Mouse (Mus musculus): ENCODE data around the gene Nrk. TPM values are rescaled to one million over a fixed set of nuclear protein-coding genes. Genes with fewer than 3 reads are reported as not detected.

The Nrk gene
- polyA plus RNA-seq (2015; fragmentation: Nextera tagmentation; extraction: Ambion mirVana): 3.9 and 5.4 TPM in 2 replicates

DNA sequence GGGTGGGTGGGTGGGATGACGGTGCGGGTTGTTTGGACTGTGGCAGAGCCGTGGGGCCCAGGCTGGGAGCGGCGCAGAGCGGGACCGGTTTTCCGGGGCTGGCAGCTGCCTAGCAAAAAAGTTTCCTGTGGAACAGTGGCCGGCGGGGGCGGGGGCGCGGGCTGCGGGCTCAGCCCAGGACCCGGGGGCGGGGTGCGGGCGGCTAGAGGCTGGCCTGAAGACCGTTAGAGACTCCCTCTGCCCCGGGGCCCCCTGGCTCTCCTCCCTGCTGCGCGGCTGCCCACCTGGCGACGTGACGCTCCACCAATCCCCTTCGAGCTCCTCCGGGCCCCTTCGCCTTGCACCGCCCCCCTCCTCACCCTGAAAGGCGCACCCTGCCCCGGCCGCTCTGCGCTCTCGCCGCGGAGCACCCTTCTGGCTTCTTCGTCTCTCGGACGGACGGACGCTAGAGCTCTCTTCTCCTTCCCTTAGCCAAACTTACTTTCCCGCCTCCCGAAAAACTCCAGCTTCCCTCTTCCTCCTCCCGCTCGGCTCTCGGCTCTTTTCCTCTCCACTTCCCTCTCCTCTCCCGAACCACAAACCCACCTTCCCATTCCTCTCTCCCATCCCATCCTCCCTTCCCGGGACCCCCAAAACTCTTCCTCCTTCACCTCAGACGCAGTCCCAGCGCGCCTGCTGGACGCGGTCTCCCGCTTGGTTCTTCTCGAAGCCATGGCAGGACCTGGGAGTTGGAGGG is at the start of gene Nrk:
TSS of gene Nrk (plus strand) at position 390 of the 736 bp plus-strand sequence.
- H3K27ac ChIP-seq (replicated peaks): no peak within 1 kb of the TSS
- no peak within 1 kb of the TSS for H3K9ac ChIP-seq (replicated peaks)
- H3K4me2 ChIP-seq: peak within 1 kb of the TSS; percentile 75
- ATAC-seq (ENCODE audit: low FRiP score): no peak; the same call in 1 of the 2 replicates
- H3K4me3 ChIP-seq (replicated peaks): peak within 1 kb of the TSS; percentile 42
- WGBS: 21% methylated on average over 41 of the region's 55 CpGs
- no peaks in the 10 kb centered on the region for H3K36me3 ChIP-seq
- H3K9me3 ChIP-seq (replicated peaks): no peaks in the 10 kb centered on the region
- peaks cover 31% of the 10 kb centered on the region for H3K27me3 ChIP-seq (replicated peaks)
- 0 out of 2 replicates have a peak, but pooled peaks cover 4% of the 10 kb centered on the region for H3K4me1 ChIP-seq

GRCm38 (mm10) chrX:138913366-138913765 is 864 bp upstream of the Nrk start:
- Histone ChIP-seq H3K36me3 (no peaks in the 10 kb centered on the region), H3K27ac (replicated peaks) (no peak overlapping the region), H3K27me3 (replicated peaks) (peaks cover 29% of the 10 kb centered on the region), H3K4me2 (peak overlapping the region; percentile 75), H3K4me1 (0 out of 2 replicates have a peak, but pooled peaks cover 4% of the 10 kb centered on the region), H3K9ac (replicated peaks) (no peak overlapping the region), H3K9me3 (replicated peaks) (no peaks in the 10 kb centered on the region), H3K4me3 (replicated peaks) (peak overlapping the region; percentile 42; the same call in 1 of the 2 replicates)
- 23% methylated on average over 8 of the region's 8 CpGs for WGBS
- no peak for ATAC-seq (ENCODE audit: low FRiP score)

- Histone ChIP-seq H3K4me1 (0 out of 2 replicates have a peak, but pooled peaks cover 4% of the 10 kb centered on the region), H3K4me3 (replicated peaks) (peak overlapping the region; percentile 42), H3K4me2 (peak overlapping the region; percentile 75), H3K27me3 (replicated peaks) (peaks cover 31% of the 10 kb centered on the region), H3K27ac (replicated peaks) (no peak overlapping the region), H3K9ac (replicated peaks) (no peak overlapping the region), H3K36me3 (no peaks in the 10 kb centered on the region), H3K9me3 (replicated peaks) (no peaks in the 10 kb centered on the region)
- WGBS: 36% methylated on average over 12 of the region's 12 CpGs
- ATAC-seq (ENCODE audit: low FRiP score): no peak
Observed at GRCm38 (mm10) chrX:138914777-138915114, 516 bp downstream of the Nrk start.

- no peak overlapping the region for H3K4me2 ChIP-seq
- no peaks in the 10 kb centered on the region for H3K4me1 ChIP-seq
- no peak overlapping the region for H3K4me3 ChIP-seq (replicated peaks)
- H3K27me3 ChIP-seq (replicated peaks): peaks cover 10% of the 10 kb centered on the region; the same call in 1 of the 2 replicates
- no peaks in the 10 kb centered on the region for H3K36me3 ChIP-seq
- H3K9me3 ChIP-seq (replicated peaks): no peaks in the 10 kb centered on the region
- no peak overlapping the region for H3K27ac ChIP-seq (replicated peaks)
- H3K9ac ChIP-seq (replicated peaks): no peak overlapping the region
- no peak for ATAC-seq (ENCODE audit: low FRiP score)
- 57% methylated on average over 7 of the region's 7 CpGs for WGBS
Observed at GRCm38 (mm10) chrX:138919030-138919429, 4.8 kb downstream of the Nrk start.

DNA sequence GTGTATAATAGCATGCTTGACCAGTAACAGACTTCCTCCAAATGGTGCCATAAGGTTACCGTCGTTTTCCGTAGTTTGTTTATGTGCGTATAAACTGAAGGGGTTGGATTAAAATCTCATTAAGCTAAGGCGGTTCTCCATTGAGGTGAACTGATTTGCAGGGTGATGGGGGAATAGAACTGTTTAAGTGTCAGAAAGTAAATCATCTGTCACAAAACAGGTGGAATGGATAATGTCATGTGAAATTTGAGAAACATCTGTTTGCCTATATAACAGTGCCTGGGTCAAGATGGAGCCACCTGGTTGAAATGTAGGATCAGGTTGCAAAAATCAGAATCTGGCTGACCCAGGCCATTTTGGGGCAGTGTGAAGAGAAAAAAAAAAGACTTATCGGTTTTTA is 29.7 kb downstream of the Nrk start:
- no peak overlapping the region for H3K4me2 ChIP-seq
- H3K9me3 ChIP-seq (replicated peaks): no peaks in the 10 kb centered on the region
- WGBS: 92% methylated on average over 6 of the region's 6 CpGs
- no peak for ATAC-seq (ENCODE audit: low FRiP score)
- H3K9ac ChIP-seq (replicated peaks): no peak overlapping the region
- H3K27ac ChIP-seq (replicated peaks): no peak overlapping the region
- no peaks in the 10 kb centered on the region; the same call in 1 of the 2 replicates for H3K27me3 ChIP-seq (replicated peaks)
- no peak overlapping the region for H3K4me3 ChIP-seq (replicated peaks)
- no peaks in the 10 kb centered on the region for H3K36me3 ChIP-seq
- H3K4me1 ChIP-seq: no peaks in the 10 kb centered on the region

DNA sequence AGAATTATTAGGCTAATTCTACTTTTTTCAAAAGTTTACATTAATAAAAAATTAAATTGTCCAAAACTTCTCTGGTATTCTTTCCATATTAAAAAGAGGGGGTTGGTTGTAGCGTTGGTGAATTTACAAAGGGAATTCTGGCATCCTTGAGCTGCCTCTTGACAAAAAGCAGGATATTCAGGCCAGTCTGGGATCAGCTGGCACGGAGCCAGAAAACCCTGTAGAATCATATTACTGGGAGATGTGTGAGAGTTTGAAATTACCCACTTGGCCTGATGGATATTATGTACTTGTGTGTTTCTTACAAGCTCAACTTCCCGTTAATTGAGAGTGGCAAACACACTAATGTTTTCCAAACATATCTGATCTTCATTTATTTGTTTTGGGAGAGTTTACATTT is 46.5 kb downstream of the Nrk start:
- ATAC-seq (ENCODE audit: low FRiP score): no peak

GRCm38 (mm10) chrX:138978501-138978900 is 64.3 kb downstream of the Nrk start:
- no peak overlapping the region for H3K9ac ChIP-seq (replicated peaks)
- 68% methylated on average over 3 of the region's 3 CpGs for WGBS
- H3K36me3 ChIP-seq: no peaks in the 10 kb centered on the region
- H3K4me3 ChIP-seq (replicated peaks): no peak overlapping the region
- H3K4me2 ChIP-seq: no peak overlapping the region
- no peak overlapping the region for H3K27ac ChIP-seq (replicated peaks)
- no peaks in the 10 kb centered on the region; the same call in 1 of the 2 replicates for H3K27me3 ChIP-seq (replicated peaks)
- H3K9me3 ChIP-seq (replicated peaks): no peaks in the 10 kb centered on the region
- ATAC-seq (ENCODE audit: low FRiP score): no peak
- H3K4me1 ChIP-seq: no peaks in the 10 kb centered on the region

More for the DNA sequence above, 46.5 kb downstream of the Nrk start:
- Histone ChIP-seq H3K4me2 (no peak overlapping the region), H3K27ac (replicated peaks) (no peak overlapping the region), H3K9me3 (replicated peaks) (no peaks in the 10 kb centered on the region), H3K9ac (replicated peaks) (no peak overlapping the region), H3K4me1 (no peaks in the 10 kb centered on the region), H3K36me3 (no peaks in the 10 kb centered on the region), H3K27me3 (replicated peaks) (no peaks in the 10 kb centered on the region), H3K4me3 (replicated peaks) (no peak overlapping the region)
- WGBS: 70% methylated on average over 3 of the region's 3 CpGs

- Histone ChIP-seq H3K36me3 (no peaks in the 10 kb centered on the region), H3K4me1 (no peaks in the 10 kb centered on the region), H3K9ac (replicated peaks) (no peak overlapping the region), H3K9me3 (replicated peaks) (no peaks in the 10 kb centered on the region), H3K4me2 (no peak overlapping the region), H3K4me3 (replicated peaks) (no peak overlapping the region), H3K27ac (replicated peaks) (no peak overlapping the region), H3K27me3 (replicated peaks) (no peaks in the 10 kb centered on the region; the same call in 1 of the 2 replicates)
- no peak for ATAC-seq (ENCODE audit: low FRiP score)
- 89% methylated on average over 2 of the region's 2 CpGs for WGBS
Observed at GRCm38 (mm10) chrX:138979249-138979648, 65.0 kb downstream of the Nrk start.

GRCm38 (mm10) chrX:139014524-139014923 is 100.3 kb downstream of the Nrk start:
- H3K9ac ChIP-seq (replicated peaks): no peak overlapping the region

DNA sequence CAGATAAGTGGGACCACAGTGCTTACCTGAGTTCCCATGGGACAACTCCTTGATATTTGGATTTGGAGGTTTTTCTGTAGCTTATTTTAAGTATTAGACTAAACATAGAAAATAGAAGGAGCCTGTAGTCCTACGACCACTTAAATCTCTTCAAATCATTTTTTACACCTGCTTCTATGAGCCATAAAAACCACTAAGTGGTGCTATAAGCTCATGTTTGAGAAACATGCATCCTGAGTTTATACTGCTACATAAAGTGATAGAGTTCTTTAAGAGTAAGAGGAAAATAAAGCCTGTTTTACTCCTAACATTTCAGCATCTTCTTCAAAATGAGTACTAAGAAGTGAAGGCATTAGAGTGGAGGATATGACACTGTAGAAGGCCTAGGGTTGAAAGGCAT is 102.3 kb downstream of the Nrk start:
- Histone ChIP-seq H3K36me3 (no peaks in the 10 kb centered on the region), H3K4me2 (no peak overlapping the region), H3K9ac (replicated peaks) (no peak overlapping the region), H3K27me3 (replicated peaks) (0 out of 2 replicates have a peak, but pooled peaks cover 3% of the 10 kb centered on the region), H3K4me3 (replicated peaks) (no peak overlapping the region), H3K9me3 (replicated peaks) (no peaks in the 10 kb centered on the region), H3K27ac (replicated peaks) (no peak overlapping the region), H3K4me1 (no peaks in the 10 kb centered on the region)
- no peak for ATAC-seq (ENCODE audit: low FRiP score)
- 76% methylated on average over 1 of the region's 1 CpGs for WGBS

More at GRCm38 (mm10) chrX:139014524-139014923, 100.3 kb downstream of the Nrk start:
- Histone ChIP-seq H3K4me1 (no peaks in the 10 kb centered on the region), H3K36me3 (no peaks in the 10 kb centered on the region), H3K4me2 (no peak overlapping the region), H3K9me3 (replicated peaks) (no peaks in the 10 kb centered on the region), H3K27me3 (replicated peaks) (0 out of 2 replicates have a peak, but pooled peaks cover 3% of the 10 kb centered on the region), H3K4me3 (replicated peaks) (no peak overlapping the region), H3K27ac (replicated peaks) (no peak overlapping the region)
- no peak for ATAC-seq (ENCODE audit: low FRiP score)
- WGBS: 70% methylated on average over 3 of the region's 3 CpGs

- no peak for ATAC-seq (ENCODE audit: low FRiP score)
- Histone ChIP-seq H3K27me3 (replicated peaks) (no peaks in the 10 kb centered on the region), H3K27ac (replicated peaks) (no peak overlapping the region), H3K9me3 (replicated peaks) (no peaks in the 10 kb centered on the region), H3K36me3 (no peaks in the 10 kb centered on the region), H3K4me3 (replicated peaks) (no peak overlapping the region), H3K4me1 (no peaks in the 10 kb centered on the region), H3K9ac (replicated peaks) (no peak overlapping the region), H3K4me2 (no peak overlapping the region)
- 46% methylated on average over 3 of the region's 3 CpGs for WGBS
Observed at GRCm38 (mm10) chrX:139026532-139027097, 112.4 kb downstream of the Nrk start.

DNA sequence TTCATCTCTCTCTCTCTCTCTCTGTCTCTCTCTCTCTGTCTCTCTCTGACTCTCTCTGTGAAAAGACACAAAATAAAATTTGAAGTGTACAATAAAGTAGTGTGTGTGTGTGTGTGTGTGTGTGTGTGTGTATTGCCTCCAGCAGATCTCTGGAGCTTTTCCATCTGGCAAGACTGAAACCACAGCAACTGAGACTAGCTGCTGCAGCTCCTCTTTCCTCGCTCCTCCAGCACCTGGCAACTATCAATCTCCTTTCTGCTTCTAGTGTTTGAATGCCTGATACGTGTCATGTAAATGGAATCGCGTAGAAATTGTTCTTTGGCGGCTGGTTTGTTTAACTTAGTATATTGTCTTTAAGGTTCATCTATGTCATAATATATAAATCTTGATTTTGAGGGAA is 113.1 kb downstream of the Nrk start:
- H3K27me3 ChIP-seq (replicated peaks): no peaks in the 10 kb centered on the region; the same call in 1 of the 2 replicates
- no peak overlapping the region for H3K9ac ChIP-seq (replicated peaks)
- no peaks in the 10 kb centered on the region for H3K4me1 ChIP-seq
- H3K4me2 ChIP-seq: no peak overlapping the region
- H3K4me3 ChIP-seq (replicated peaks): no peak overlapping the region
- 39% methylated on average over 5 of the region's 5 CpGs for WGBS
- no peaks in the 10 kb centered on the region for H3K9me3 ChIP-seq (replicated peaks)
- H3K27ac ChIP-seq (replicated peaks): no peak overlapping the region
- ATAC-seq (ENCODE audit: low FRiP score): no peak
- no peaks in the 10 kb centered on the region for H3K36me3 ChIP-seq
